8 mouse cellular contexts compared by ENCODE assay signal in the genomic region with DNA sequence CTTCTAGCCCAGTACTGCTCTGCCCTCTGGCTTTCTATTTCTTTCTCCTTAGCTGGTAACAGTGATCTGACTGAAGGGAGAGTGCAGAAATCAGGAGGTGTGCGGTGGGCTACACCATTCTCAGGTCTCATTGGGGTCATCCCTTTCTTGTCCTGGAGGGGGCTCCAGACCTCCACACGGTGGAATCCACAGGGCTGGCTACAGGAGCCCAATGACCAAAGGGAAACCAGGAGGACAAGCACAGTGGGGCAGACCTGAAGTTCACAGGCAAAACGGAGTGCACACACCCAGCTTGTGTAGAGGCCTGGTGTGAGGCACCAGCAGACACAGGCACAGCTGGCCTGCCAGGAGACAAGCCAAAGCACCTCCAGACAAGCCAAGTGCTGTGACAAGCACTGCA. TPM values are rescaled to one million over a fixed set of nuclear protein-coding genes. Genes with fewer than 3 reads are reported as not detected.
DNase-seq lines count a peak whose midpoint lies in the region; ATAC-seq and TF ChIP-seq lines count a peak whose summit lies in the region.

No protein-coding gene starts in this region.

- H3K4me3 ChIP-seq in layer of hippocampus, adult 2 months, result no peak overlapping the region
- no peak overlapping the region for H3K4me3 ChIP-seq in forebrain, embryonic 12.5 days (replicated peaks)

- H3K4me1 ChIP-seq in forebrain, embryonic 12.5 days, result no peaks in the 10 kb centered on the region

- H3K4me2 ChIP-seq in forebrain, embryonic 12.5 days, result no peak overlapping the region

- peak overlapping the region; percentile 29; the same call in 1 of the 2 replicates for H3K27ac ChIP-seq in layer of hippocampus, adult 2 months
- H3K27ac ChIP-seq in forebrain, embryonic 12.5 days, result no peak overlapping the region

- H3K27me3 ChIP-seq in forebrain, embryonic 12.5 days, result no peaks in the 10 kb centered on the region

- no peak overlapping the region for H3K9ac ChIP-seq in forebrain, embryonic 12.5 days

- TF ChIP-seq CTCF in layer of hippocampus, adult 2 months (conservative IDR thresholded peaks at IDR 0.05), result peak; percentile 83

- peaks cover 36% of the 10 kb centered on the region for H3K36me3 ChIP-seq in forebrain, embryonic 12.5 days (replicated peaks)

- intact Hi-C loops in heart, postnatal 14 days (cut with DNase I), result loop anchor here (1.0 to 2.0 kb wide), 2 partner anchors 90 to 190 kb away; no protein-coding TSS in a partner anchor

- H3K9me3 ChIP-seq in forebrain, embryonic 12.5 days, result no peaks in the 10 kb centered on the region

- peak in 1 of 2 experiments; percentile 58 for DNase-seq in layer of hippocampus, adult 2 months (ENCODE audit: low spot score in 2 of 2)
- no peak for DNase-seq in layer of hippocampus, postnatal 36 days
- peak; percentile 47 for DNase-seq in brain, adult 2 months (ENCODE audit: low read depth, low spot score)
- peak; percentile 74 to 80 for DNase-seq in heart, postnatal 14 days
- peak; percentile 57 to 69 for DNase-seq in kidney, postnatal 25 days
- DNase-seq in mesoderm, embryonic 11.5 days (ENCODE audit: low read depth, low spot score), result peak; percentile 55
- DNase-seq in testis, postnatal 10 days (ENCODE audit: low spot score), result peak; percentile 80

- WGBS in forebrain, embryonic 12.5 days, result 9% methylated on average over 3 of the region's 3 CpGs

- ATAC-seq in forebrain, embryonic 12.5 days (ENCODE audit: low FRiP score), result peak; percentile 85

RNA-seq across cellular contexts. Expression of gene Rpl27a, which starts 9.4 kb away (rescaled TPM):
- 100 to 1,000 TPM; 143 to 145 TPM for total RNA-seq in layer of hippocampus, adult 2 months (2021)
- total RNA-seq in layer of hippocampus, postnatal 36 days (2021), result 100 to 1,000 TPM; 149 to 161 TPM
- polyA plus RNA-seq in forebrain, embryonic 12.5 days (2016; fragmentation: Nextera tagmentation; extraction: Ambion mirVana), result 97.2 and 98.3 TPM in 2 replicates
- total RNA-seq in heart, postnatal 14 days (2021), result 100 to 1,000 TPM; 100 to 103 TPM

RNA-seq across cellular contexts. Expression of gene Trim66, which starts 20.4 kb away (rescaled TPM):
- 1 to 10 TPM; 5.0 to 6.0 TPM for total RNA-seq in layer of hippocampus, adult 2 months (2021)
- total RNA-seq in layer of hippocampus, postnatal 36 days (2021), result 1 to 10 TPM; 4.9 to 5.2 TPM
- polyA plus RNA-seq in forebrain, embryonic 12.5 days (2016; fragmentation: Nextera tagmentation; extraction: Ambion mirVana), result 0.64 and 1.6 TPM in 2 replicates
- total RNA-seq in heart, postnatal 14 days (2021), result under 1 TPM; 0.02 to 0.12 TPM

Comparison
In these comparisons a context has a peak if more than half of its experiments do, and no peak if none do; other contexts are left out.
1. DNase-seq: peak in brain, adult 2 months (single experiment), heart, postnatal 14 days (2 of 2), kidney, postnatal 25 days (2 of 2), mesoderm, embryonic 11.5 days (single experiment) and testis, postnatal 10 days (single experiment); none in layer of hippocampus, postnatal 36 days (0 of 2).
2. RNA of gene Trim66, which starts 20.4 kb away (total RNA-seq): 5.0 to 6.0 TPM in layer of hippocampus, adult 2 months and 4.9 to 5.2 TPM in layer of hippocampus, postnatal 36 days; 0.02 to 0.12 TPM in heart, postnatal 14 days; every median in the first group is over 4 times any median in the second.